Mouse (Mus musculus): ENCODE data around the gene Tent5c. TPM values are rescaled to one million over a fixed set of nuclear protein-coding genes. Genes with fewer than 3 reads are reported as not detected.

Tent5c gene
- total RNA-seq (2017): 2.9 and 4.2 TPM in 2 replicates

- peak; percentile 77 for ATAC-seq (replicated peaks; ENCODE audit: low read depth, poor library complexity, severe bottlenecking)
Observed at GRCm38 (mm10) chr3:100489133-100490009, at the start of gene Tent5c. Gene Tent5c, minus strand, starts transcription at chr3:100489324.

DNA sequence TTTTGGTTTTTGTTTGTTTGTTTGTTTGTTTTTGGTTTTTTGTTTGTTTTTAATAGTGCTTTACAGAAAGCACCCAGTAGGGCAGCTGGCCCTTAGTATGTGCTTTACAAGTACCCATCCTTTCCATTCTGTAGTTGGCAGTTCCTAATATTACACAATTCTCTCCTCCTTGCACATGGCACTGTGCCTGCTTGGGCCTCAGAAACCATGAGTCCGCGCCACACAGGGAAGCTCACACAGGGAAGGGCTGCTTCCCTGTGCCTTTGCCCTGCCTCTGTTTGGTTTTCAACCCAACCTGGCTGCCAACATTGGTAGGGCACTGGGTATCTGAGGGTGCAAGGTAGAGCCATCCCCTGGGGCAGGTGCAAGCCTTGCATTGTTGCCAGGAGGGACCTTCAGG lies 47.6 kb upstream of the Tent5c start:
- no peak for ATAC-seq (replicated peaks; ENCODE audit: low read depth, poor library complexity, severe bottlenecking)

- ATAC-seq (replicated peaks; ENCODE audit: low read depth, poor library complexity, severe bottlenecking): no peak
Observed at GRCm38 (mm10) chr3:100535902-100536301, 46.8 kb upstream of the Tent5c start.

DNA sequence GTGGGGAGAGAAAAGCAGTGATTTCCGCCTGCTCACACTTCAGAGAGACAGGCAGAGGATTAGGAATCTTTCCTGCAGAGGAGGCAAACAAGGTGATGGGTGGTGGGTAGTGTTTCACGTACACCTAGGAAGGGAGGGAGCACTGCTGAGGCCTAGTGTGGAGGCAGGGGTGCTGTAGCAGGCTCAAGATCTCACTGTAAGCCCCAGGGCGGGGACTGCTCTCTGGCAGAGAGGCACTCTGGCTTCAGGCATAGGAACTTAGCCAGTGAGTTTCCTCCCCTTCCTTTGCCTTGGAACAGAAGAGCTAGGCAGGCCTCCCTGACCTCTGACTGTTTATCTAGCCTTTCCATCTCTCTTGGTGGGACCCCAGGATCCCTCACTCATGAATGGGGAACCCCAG lies 46.2 kb upstream of the Tent5c start:
- ATAC-seq (replicated peaks; ENCODE audit: low read depth, poor library complexity, severe bottlenecking): no peak

DNA sequence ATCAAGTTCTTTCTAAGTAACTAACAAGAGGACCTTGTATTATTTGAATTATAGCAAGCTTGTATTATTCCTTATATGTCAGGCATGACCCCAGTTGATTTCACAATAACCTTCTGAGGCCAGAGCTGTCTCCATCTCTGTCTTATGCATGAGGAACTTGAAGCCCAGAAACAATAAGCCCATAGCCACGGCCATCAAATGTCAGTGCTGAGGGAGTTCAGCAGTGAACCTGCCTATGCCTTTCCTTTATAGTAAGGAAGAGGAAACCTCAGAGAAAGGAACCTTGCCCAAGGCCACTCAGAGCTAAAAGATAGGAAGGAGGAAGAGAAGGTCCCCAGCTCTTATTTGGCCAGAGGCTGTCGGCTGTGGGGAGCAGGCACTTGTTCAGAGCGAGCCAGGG lies 45.3 kb upstream of the Tent5c start:
- peak; percentile 68 for ATAC-seq (replicated peaks; ENCODE audit: low read depth, poor library complexity, severe bottlenecking)

DNA sequence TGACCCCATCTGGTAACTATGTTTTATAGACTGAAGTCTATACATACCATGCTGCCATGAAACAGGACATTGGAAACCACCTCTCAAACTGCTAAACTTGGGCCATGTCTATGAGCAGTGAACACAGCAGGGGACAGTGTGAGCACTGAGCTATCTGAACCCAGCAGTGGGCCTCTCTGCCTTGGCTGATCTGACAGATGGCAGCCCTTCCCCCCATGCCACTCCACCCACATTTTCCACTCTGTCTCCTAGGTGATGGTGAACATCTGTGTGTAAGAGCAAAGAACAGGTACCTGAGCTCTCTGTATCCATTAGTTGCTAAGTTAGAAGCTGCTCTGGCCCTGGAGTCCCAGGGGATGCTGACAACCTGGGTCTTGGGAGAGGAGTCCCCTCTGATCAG lies 44.3 kb upstream of the Tent5c start:
- no peak for ATAC-seq (replicated peaks; ENCODE audit: low read depth, poor library complexity, severe bottlenecking)

DNA sequence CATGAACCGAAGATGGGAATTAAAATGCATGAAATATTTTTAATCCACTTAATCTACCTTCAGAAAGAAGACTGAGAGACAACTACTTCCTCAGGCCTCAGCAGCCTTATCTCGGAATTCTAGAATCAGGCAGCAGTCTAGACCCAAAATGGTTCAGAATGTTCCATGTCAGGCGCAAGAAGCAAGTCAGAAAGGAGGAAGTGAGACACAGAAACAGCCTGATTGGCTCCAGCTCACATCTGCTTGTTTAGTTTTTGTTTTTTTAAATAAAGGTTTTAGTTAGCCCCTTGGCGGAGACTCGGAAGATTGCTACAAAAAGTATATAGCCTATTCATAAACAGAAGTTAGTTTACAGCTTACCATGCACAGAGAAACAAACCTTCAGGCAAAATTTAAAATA lies 41.8 kb upstream of the Tent5c start:
- no peak for ATAC-seq (replicated peaks; ENCODE audit: low read depth, poor library complexity, severe bottlenecking)

DNA sequence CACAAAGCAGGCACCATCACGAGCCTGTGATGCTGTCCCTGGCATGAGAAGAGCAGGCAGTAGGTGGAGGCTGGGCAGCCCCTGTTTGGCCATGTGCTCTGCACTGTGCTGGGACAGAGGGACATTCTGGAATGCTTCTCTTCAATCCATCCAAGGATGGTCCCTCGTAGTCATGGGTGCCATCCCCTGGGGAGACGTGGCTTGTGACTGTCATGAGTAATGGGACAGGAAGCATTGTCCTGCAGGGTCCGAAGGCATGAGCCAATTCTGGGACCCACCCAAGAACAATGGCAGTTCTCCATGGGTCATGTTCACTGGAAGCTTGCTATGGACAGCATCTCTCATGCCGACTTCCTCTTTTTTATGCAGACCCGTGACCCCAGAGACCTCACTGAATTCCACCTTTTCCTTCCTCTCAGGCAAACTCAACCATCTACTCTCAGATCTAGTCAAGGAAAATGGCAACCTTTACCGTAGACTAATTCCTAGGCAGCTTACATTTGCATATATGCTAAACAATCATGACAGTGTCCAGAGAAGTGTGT lies 41.2 kb upstream of the Tent5c start:
- peak; percentile 50 for ATAC-seq (replicated peaks; ENCODE audit: low read depth, poor library complexity, severe bottlenecking)

- ATAC-seq (replicated peaks; ENCODE audit: low read depth, poor library complexity, severe bottlenecking): no peak
Observed at GRCm38 (mm10) chr3:100522671-100523070, 33.5 kb upstream of the Tent5c start.

- no peak for ATAC-seq (replicated peaks; ENCODE audit: low read depth, poor library complexity, severe bottlenecking)
Observed at GRCm38 (mm10) chr3:100521626-100522025, 32.5 kb upstream of the Tent5c start.

- ATAC-seq (replicated peaks; ENCODE audit: low read depth, poor library complexity, severe bottlenecking): peak; percentile 42
Observed at GRCm38 (mm10) chr3:100515754-100516141, 26.6 kb upstream of the Tent5c start.

DNA sequence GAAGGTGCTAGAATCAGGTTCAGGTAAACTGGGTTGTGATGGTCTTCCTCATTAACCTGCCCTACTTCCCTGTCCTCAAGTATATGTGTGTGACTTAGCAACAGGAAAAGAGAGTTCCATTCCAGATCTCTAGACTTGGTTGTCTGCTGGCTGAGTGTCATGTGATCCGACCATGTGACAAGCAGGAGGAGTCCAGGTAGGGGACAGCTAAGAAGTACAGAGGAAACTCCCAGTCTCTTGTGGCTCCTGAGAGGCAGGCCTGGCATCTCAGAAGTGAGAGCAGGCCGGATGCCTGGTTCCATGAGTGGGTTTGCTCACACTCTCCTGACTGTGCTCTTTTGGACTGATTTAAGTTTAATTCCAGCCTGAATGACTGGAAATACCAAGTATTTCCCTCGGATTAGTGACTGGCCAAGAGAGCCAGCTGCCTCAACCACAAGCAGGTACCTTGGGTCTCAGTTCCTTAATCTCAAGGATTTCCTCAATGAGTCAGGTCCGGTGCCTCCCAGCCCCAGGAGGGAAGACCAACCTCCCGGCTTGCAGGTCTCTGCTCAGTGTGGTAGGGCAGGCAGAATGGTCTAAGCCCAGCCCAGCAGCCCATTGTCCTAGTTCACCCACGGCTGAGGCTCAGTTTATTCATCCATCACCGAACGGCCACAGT lies 26.1 kb upstream of the Tent5c start:
- ATAC-seq (replicated peaks; ENCODE audit: low read depth, poor library complexity, severe bottlenecking): peak; percentile 72

- no peak for ATAC-seq (replicated peaks; ENCODE audit: low read depth, poor library complexity, severe bottlenecking)
Observed at GRCm38 (mm10) chr3:100507174-100507573, 18.1 kb upstream of the Tent5c start.

- peak; percentile 43; the same call in 1 of the 2 replicates for ATAC-seq (replicated peaks; ENCODE audit: low read depth, poor library complexity, severe bottlenecking)
Observed at GRCm38 (mm10) chr3:100506715-100507114, 17.6 kb upstream of the Tent5c start.

DNA sequence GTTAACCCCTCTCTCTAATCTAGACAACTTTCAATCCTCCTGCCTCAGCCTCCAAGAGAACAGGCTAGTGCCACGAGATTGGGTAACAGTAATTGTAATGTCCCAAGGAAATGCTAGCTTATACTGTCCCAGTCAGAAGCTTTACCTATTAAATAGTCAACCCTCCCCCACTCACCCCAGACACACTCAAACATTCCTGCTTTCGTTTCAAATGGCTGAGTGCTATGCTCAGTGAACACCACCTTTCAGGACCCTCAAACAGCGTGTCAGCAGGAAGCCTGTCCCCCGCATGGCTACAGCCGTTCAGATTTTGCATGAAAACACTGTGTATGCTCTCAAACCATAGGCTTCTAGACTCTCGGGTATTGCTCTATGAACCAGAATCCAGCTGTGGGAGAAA lies 14.8 kb upstream of the Tent5c start:
- ATAC-seq (replicated peaks; ENCODE audit: low read depth, poor library complexity, severe bottlenecking): no peak

GRCm38 (mm10) chr3:100502516-100502915 lies 13.4 kb upstream of the Tent5c start:
- no peak for ATAC-seq (replicated peaks; ENCODE audit: low read depth, poor library complexity, severe bottlenecking)

DNA sequence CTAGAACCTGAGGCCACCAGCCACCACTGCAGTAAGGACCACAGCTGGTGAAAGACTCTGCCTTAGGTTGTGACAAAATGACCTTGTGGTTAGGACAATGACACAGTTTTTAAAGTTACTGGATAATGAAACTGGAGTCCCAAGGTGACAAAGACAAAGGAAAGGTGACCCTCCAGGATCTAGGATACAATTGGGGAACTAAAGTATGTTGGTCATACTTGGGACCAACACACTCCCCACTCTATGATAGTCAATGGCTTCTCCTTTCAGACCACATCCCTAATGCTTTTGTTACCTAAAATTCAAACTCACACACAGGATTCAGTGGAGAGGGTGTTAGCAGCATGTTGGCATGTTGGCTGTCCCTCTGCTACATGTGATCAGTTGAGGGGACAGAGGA lies 12.8 kb upstream of the Tent5c start:
- no peak for ATAC-seq (replicated peaks; ENCODE audit: low read depth, poor library complexity, severe bottlenecking)

DNA sequence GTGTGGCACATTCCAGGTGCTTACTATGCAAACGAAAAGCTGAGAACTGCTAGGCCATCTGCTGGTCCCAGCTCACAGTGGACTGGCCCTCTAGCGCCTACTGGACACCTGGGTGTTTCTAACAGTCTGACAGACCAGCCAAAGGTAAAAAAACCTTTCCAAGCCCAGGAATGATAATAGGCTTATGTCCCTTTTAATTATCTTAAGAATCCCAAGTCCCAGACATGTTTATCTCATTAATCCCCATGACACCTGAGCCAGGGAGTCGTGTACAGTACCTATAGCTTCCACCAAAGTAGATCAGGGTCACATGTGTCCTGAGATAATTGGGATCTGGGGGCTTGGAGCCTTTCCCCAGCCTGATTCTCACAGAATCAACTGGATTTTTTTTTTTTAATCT lies 7.0 kb upstream of the Tent5c start:
- no peak for ATAC-seq (replicated peaks; ENCODE audit: low read depth, poor library complexity, severe bottlenecking)

DNA sequence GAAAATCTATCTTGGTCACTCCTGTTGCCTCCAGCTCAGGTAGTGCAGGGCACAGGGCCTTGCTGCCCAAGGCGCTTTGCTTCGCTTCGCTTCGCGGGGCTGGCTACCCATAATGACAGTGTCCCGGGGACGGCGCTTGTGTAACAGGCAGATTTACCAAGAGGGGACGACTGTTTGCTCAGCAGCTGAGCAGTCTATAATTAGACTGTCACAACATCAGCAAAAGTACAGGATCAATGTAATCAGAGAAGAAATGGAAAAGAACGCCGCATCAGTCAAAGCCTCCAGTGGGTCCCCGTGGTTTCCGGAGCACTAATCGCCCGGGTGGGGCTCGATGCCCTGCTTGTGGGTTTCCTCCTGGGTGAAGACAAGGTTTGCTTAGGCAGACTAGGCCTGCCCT lies 6.3 kb upstream of the Tent5c start:
- no peak for ATAC-seq (replicated peaks; ENCODE audit: low read depth, poor library complexity, severe bottlenecking)

GRCm38 (mm10) chr3:100494912-100495311 lies 5.8 kb upstream of the Tent5c start:
- ATAC-seq (replicated peaks; ENCODE audit: low read depth, poor library complexity, severe bottlenecking): no peak

- ATAC-seq (replicated peaks; ENCODE audit: low read depth, poor library complexity, severe bottlenecking): 0 out of 2 replicates have a peak, but pooled peaks have one; percentile 1
Observed at GRCm38 (mm10) chr3:100490010-100490300, 831 bp upstream of the Tent5c start.

Measured in common myeloid progenitor, adult 5-6 weeks (primary cell).